Mouse (Mus musculus) spleen, adult 2 months (tissue): Measurements from ENCODE around the gene Nr1i2.

Experiments
- CTCF ChIP-seq: fragments of 200-500 bp; IDR thresholded peaks from 2 replicates; pipeline ENCODE4 v1.5.1; 2011; ENCODE audit warnings: mild to moderate bottlenecking, inconsistent platforms; ENCODE audit not compliant: insufficient read depth, insufficient read length, insufficient replicate concordance; ENCODE audit errors: extremely low read depth
- POLR2A ChIP-seq: fragments of 200-500 bp; IDR thresholded peaks from 2 replicates; pipeline ENCODE4 v1.6.1; 2011; ENCODE audit warnings: low read depth, low read length, inconsistent platforms

DNA sequence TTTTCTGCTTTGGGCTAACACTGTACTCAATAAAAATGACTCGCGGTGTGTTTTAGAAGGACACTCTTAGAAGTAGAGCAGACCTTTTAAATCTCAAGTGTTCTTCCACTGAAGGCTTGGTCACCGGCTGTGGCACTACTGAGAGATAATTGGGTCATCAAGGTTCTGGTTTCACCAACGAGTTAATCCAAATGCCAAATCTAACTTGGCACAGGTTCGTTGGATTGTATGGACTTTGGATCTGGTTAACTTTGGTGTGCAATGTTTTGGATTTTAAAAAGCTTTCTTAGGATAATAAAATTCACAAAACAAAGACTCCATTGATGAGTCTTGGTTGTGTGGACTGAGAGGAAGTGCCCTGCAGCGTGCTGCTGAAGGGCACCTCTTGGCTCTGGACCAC lies 3.8 kb upstream of the Nr1i2 start:
- TF ChIP-seq POLR2A, result no peak
- TF ChIP-seq CTCF, result no peak
